Mouse (Mus musculus) neural tube, embryonic 15.5 days (tissue): ENCODE data around the gene 4932429P05Rik. TPM values are rescaled to one million over a fixed set of nuclear protein-coding genes. Genes with fewer than 3 reads are reported as not detected.

Experiments used
- ATAC-seq: fragments of 200-750 bp; cut with Nextera tagmentation; 2 replicates; pipeline ENCODE4 v1.8.0; 2017; ENCODE audit warnings: mild to moderate bottlenecking, moderate TSS enrichment, moderate library complexity; ENCODE audit not compliant: low FRiP score
- H3K27ac ChIP-seq: fragments of 300-500 bp; sonication (generic); replicated peaks from 2 replicates; pipeline ENCODE4 v1.5.1; 2015; ENCODE audit warnings: mild to moderate bottlenecking, inconsistent platforms
- H3K27me3 ChIP-seq: fragments of 300-500 bp; sonication (generic); replicated peaks from 2 replicates; pipeline ENCODE4 v1.6.1; 2015; ENCODE audit warnings: inconsistent platforms
- H3K36me3 ChIP-seq: fragments of 300-500 bp; sonication (generic); 2 replicates; pipeline ENCODE4 v1.6.1; 2015; ENCODE audit warnings: inconsistent platforms
- H3K4me1 ChIP-seq: fragments of 300-500 bp; sonication (generic); 2 replicates; pipeline ENCODE4 v1.6.1; 2015; ENCODE audit warnings: inconsistent platforms
- H3K4me2 ChIP-seq: fragments of 300-500 bp; sonication (generic); 2 replicates; pipeline ENCODE4 v1.6.1; 2015; ENCODE audit warnings: inconsistent platforms, mild to moderate bottlenecking, moderate library complexity
- H3K4me3 ChIP-seq: fragments of 300-500 bp; sonication (generic); replicated peaks from 2 replicates; pipeline ENCODE4 v1.5.1; 2015; ENCODE audit warnings: mild to moderate bottlenecking, inconsistent platforms
- H3K9ac ChIP-seq: fragments of 300-500 bp; sonication (generic); replicated peaks from 2 replicates; pipeline ENCODE4 v1.6.1; 2015; ENCODE audit warnings: mild to moderate bottlenecking, inconsistent platforms
- H3K9me3 ChIP-seq: fragments of 300-500 bp; sonication (generic); replicated peaks from 2 replicates; pipeline ENCODE4 v1.6.1; 2016; ENCODE audit warnings: inconsistent platforms
- polyA plus RNA-seq: library from polyadenylated mRNA; unstranded; fragments of >200 nt; fragmentation: Nextera tagmentation; extraction: Ambion mirVana; gene quantifications from 2 replicates; pipeline ENCODE4 v1.2.1, GENCODE M21; 2015

Gene 4932429P05Rik
- polyA plus RNA-seq = not detected in 2 replicates

DNA sequence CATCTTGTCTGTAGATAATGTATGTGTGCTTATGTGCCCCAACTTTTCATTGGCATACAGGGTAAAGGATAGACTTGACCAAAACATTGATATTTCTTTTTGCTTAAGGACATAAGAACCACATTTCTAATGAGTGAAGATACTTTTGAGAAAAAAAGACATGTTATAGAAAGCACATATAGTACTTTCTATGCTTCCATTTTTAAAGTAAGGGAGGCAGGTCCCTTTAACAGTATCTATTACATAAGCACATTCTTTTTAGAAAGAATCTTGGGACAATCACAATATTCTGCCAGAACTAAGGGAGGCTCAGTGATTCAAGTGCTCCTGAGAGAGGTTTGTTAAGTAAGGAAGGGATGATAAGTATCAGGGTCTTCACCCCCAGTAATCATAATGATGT lies at the start of gene 4932429P05Rik:
Gene 4932429P05Rik, plus strand, starts transcription at position 301 of the 400 bp plus-strand sequence.
- H3K9ac ChIP-seq = no peak within 1 kb of the TSS
- H3K4me1 ChIP-seq = no peaks in the 10 kb centered on the region
- H3K36me3 ChIP-seq = no peaks in the 10 kb centered on the region
- no peak within 1 kb of the TSS for H3K4me2 ChIP-seq
- H3K4me3 ChIP-seq = no peak within 1 kb of the TSS
- no peaks in the 10 kb centered on the region for H3K27me3 ChIP-seq
- H3K9me3 ChIP-seq = no peaks in the 10 kb centered on the region
- ATAC-seq = no peak
- H3K27ac ChIP-seq = no peak within 1 kb of the TSS

Other genes starting within 250 kb of the 4932429P05Rik start
- gene 4930415L06Rik, start 180.6 kb downstream of the 4932429P05Rik start, polyA plus RNA-seq = not detected in 2 replicates